Mouse (Mus musculus) liver, embryonic 11.5 days (tissue): ENCODE data around the gene Gls2. TPM values are rescaled to one million over a fixed set of nuclear protein-coding genes. Genes with fewer than 3 reads are reported as not detected.

Source experiments
- ATAC-seq: fragments of 200-750 bp; cut with Nextera tagmentation; replicated peaks from 2 replicates; pipeline ENCODE4 v1.8.0; 2017; ENCODE audit warnings: moderate number of reproducible peaks, mild to moderate bottlenecking, moderate TSS enrichment, moderate library complexity; ENCODE audit not compliant: low FRiP score
- DNase-seq: peaks from one replicate; pipeline ENCODE4 v3.0.0-alpha.2; 2017; ENCODE audit warnings: low spot score
- H3K27ac ChIP-seq: fragments of 300-500 bp; sonication (generic); 2 replicates; pipeline ENCODE4 v1.5.1; 2014; ENCODE audit warnings: mild to moderate bottlenecking, low read depth, low read length, control low read depth
- H3K27me3 ChIP-seq: fragments of 300-500 bp; sonication (generic); replicated peaks from 2 replicates; pipeline ENCODE4 v1.6.1; 2014; ENCODE audit warnings: low read length, mixed read lengths; ENCODE audit not compliant: control insufficient read depth, insufficient read depth
- H3K36me3 ChIP-seq: fragments of 300-500 bp; sonication (generic); 2 replicates; pipeline ENCODE4 v1.6.1; 2014; ENCODE audit warnings: mild to moderate bottlenecking, low read length, moderate library complexity, mixed read lengths; ENCODE audit not compliant: control insufficient read depth, insufficient read depth
- H3K4me1 ChIP-seq: fragments of 300-500 bp; sonication (generic); replicated peaks from 2 replicates; pipeline ENCODE4 v1.6.1; 2014; ENCODE audit warnings: low read length, mixed read lengths; ENCODE audit not compliant: control insufficient read depth, insufficient read depth
- H3K4me2 ChIP-seq: fragments of 300-500 bp; sonication (generic); 2 replicates; pipeline ENCODE4 v1.6.1; 2014; ENCODE audit warnings: mild to moderate bottlenecking, control low read depth, moderate library complexity
- H3K4me3 ChIP-seq: fragments of 300-500 bp; sonication (generic); 2 replicates; pipeline ENCODE4 v1.5.1; 2014; ENCODE audit warnings: low read depth, low read length, control low read depth
- H3K9ac ChIP-seq: fragments of 300-500 bp; sonication (generic); 2 replicates; pipeline ENCODE4 v1.6.1; 2014; ENCODE audit warnings: low read depth, low read length, control low read depth
- H3K9me3 ChIP-seq: fragments of 300-500 bp; sonication (generic); 2 replicates; pipeline ENCODE4 v1.6.1; 2016; ENCODE audit warnings: low read length, inconsistent platforms, mixed read lengths; ENCODE audit not compliant: control insufficient read depth
- WGBS: fragments of 180-500 bp; shearing (Covaris S2); extraction: QIAGEN DNeasy Blood & Tissue Kit; methylation state at CpG from one replicate; pipeline ENCODE4 v1.1.7; 2014; 5-methylcytosine and 5-hydroxymethylcytosine counted together
- polyA plus RNA-seq: library from polyadenylated mRNA; unstranded; fragments of >200 nt; fragmentation: Nextera tagmentation; extraction: Ambion mirVana; gene quantifications from 2 replicates; pipeline ENCODE4 v1.2.1, GENCODE M21; 2014

Gls2 gene
- polyA plus RNA-seq, 1 experiment from 2014 or later: 3.1 TPM

GRCm38 (mm10) chr10:128214981-128215380 lies 20.7 kb downstream of the Gls2 start:
- Histone ChIP-seq H3K27me3 (no peaks in the 10 kb centered on the region), H3K4me2 (no peak overlapping the region), H3K9me3 (no peaks in the 10 kb centered on the region), H3K4me1 (peaks cover 15% of the 10 kb centered on the region), H3K36me3 (no peaks in the 10 kb centered on the region), H3K4me3 (no peak overlapping the region), H3K27ac (no peak overlapping the region), H3K9ac (no peak overlapping the region)
- 81% methylated on average over 5 of the region's 5 CpGs for WGBS
- ATAC-seq: no peak
- DNase-seq: no peak

DNA sequence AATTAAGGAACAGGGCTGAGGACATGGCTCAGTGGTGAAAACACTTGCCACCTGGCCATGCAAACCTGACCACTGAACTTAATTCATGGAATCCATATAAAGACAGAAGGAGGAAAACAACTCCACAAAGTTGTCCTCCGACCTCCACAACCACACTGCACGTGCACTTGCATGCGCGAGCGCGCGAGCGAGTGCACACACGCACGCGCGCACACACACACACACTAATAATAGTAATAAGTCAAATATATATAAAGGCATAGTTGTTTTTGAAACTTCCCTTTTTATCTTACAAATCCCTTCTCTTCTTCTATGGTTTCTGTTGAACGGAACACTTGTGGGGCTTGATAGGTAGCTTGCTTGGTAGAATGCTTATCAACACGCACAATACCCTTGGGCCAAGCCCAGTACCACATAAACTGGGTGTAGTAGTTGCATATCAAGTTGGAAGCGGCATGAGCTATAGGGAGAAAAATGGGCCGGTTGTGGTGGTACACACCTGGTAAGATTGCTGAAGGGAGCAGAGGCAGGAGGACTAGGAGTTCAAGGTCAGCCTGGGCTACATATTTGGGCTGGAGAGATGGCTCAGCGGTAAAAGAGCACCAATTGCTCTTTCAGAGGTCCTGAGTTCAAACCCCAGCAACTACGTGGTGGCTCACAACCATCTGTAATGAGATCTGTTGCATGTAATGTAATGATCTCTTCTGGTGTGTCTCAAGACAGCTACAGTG lies 24.3 kb downstream of the Gls2 start:
- DNase-seq (no peak), ATAC-seq (peak; percentile 86)
- Histone ChIP-seq H3K27me3 (no peaks in the 10 kb centered on the region), H3K4me3 (no peak overlapping the region), H3K9me3 (no peaks in the 10 kb centered on the region), H3K36me3 (no peaks in the 10 kb centered on the region), H3K9ac (no peak overlapping the region), H3K4me1 (peaks cover 13% of the 10 kb centered on the region; the same call in 1 of the 2 replicates), H3K4me2 (no peak overlapping the region), H3K27ac (peak overlapping the region; percentile 6)
- WGBS: 78% methylated on average over 18 of the region's 18 CpGs

DNA sequence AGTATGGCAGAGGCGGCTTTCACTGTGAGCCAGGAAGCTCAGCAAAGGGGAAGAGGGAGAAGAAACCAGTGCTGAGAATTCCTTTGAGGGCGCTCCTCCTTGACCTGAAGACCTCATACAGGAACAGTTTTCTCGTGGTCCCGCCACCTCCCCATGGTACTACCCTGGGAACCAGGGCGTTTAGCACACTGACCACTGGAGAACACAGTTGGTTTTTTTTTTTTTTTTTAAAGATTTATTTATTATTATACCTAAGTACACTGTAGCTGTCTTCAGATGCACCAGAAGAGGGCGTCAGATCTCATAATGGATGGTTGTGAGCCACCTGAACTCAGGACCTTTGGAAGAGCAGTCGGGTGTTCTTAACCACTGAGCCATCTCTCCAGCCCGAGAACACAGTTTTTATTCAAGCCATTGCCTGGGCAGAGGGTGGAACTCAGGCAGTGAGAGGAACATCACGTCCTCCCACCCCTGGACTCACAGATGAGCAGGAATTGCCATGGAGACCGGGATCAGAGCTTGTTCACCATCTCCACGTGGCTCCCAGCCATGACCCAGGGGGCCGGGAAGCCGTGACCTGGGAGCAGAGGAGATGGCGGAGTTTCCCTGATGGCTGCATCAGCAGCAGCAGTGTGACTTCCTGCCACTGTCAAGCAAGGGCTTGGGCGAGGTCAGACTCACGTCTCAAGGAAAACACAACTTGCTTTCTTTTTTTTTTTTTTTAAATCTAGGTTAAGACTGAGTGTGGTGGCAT lies 27.5 kb downstream of the Gls2 start:
- H3K36me3 ChIP-seq: no peaks in the 10 kb centered on the region
- WGBS: 63% methylated on average over 16 of the region's 16 CpGs
- H3K4me3 ChIP-seq: no peak overlapping the region
- DNase-seq (no peak), ATAC-seq (no peak)
- no peaks in the 10 kb centered on the region for H3K27me3 ChIP-seq
- no peak overlapping the region for H3K4me2 ChIP-seq
- H3K4me1 ChIP-seq: peaks cover 13% of the 10 kb centered on the region; the same call in 1 of the 2 replicates
- H3K27ac ChIP-seq: no peak overlapping the region
- H3K9ac ChIP-seq: no peak overlapping the region; the same call in 1 of the 2 replicates
- no peaks in the 10 kb centered on the region for H3K9me3 ChIP-seq

DNA sequence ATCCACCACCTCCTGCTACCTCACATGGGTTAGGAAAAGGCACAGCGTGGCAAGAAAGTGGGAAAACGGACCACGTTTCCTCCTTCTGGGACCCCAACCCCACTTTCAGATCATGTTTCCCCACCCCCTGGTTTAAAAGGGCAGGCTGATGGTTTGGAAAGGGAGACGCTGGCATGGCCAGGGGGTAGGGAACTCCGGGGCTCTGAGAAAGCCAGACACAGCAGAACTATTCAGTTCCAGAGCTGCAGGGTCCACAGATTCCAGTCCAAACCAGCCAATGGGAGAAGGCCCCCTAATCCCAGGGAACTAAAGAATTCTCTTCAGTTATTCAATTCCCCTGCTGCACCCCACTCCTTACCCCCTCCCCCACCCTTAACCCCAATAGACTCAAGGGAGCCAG lies 30.8 kb downstream of the Gls2 start:
- no peak overlapping the region for H3K4me3 ChIP-seq
- H3K36me3 ChIP-seq: no peaks in the 10 kb centered on the region
- no peak overlapping the region for H3K27ac ChIP-seq
- WGBS: 65% methylated on average over 5 of the region's 5 CpGs
- no peak overlapping the region for H3K9ac ChIP-seq
- DNase-seq (no peak), ATAC-seq (no peak)
- H3K9me3 ChIP-seq: no peaks in the 10 kb centered on the region
- H3K4me1 ChIP-seq: peaks cover 6% of the 10 kb centered on the region; the same call in 1 of the 2 replicates
- H3K27me3 ChIP-seq: no peaks in the 10 kb centered on the region
- H3K4me2 ChIP-seq: no peak overlapping the region

GRCm38 (mm10) chr10:128225538-128225937 lies 31.3 kb downstream of the Gls2 start, which contains the start of gene Mip:
Mip (plus strand) TSS chr10:128225838.
- Histone ChIP-seq H3K27me3 (no peaks in the 10 kb centered on the region), H3K4me1 (peaks cover 9% of the 10 kb centered on the region; the same call in 1 of the 2 replicates), H3K27ac (no peak within 1 kb of the TSS), H3K36me3 (no peaks in the 10 kb centered on the region), H3K4me2 (no peak within 1 kb of the TSS), H3K9me3 (no peaks in the 10 kb centered on the region), H3K4me3 (no peak within 1 kb of the TSS), H3K9ac (0 out of 2 replicates have a peak within 1 kb of the TSS, but pooled peaks have one; percentile 3)
- WGBS: 62% methylated on average over 4 of the region's 4 CpGs
- ATAC-seq (no peak), DNase-seq (no peak)

DNA sequence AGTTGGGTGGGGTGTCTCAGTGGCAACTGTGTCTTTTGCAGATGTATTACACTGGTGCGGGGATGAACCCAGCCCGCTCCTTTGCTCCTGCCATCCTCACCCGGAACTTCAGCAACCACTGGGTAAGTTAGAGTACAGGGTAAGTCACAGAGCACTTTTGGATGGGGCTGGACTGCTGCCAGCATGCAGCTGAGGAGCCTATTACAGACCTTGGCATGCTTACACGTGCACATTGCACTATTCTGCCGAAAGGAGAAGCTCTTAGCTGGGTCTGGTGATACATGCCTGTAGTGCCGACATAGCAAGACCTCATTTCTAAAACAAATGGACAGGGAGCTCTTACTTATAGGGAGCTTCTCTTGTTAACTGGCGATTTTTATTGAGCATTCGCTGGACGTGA lies 33.3 kb downstream of the Gls2 start:
- Histone ChIP-seq H3K4me3 (no peak overlapping the region), H3K4me2 (no peak overlapping the region), H3K9me3 (no peaks in the 10 kb centered on the region), H3K36me3 (no peaks in the 10 kb centered on the region), H3K27me3 (no peaks in the 10 kb centered on the region), H3K9ac (no peak overlapping the region), H3K27ac (no peak overlapping the region), H3K4me1 (peaks cover 10% of the 10 kb centered on the region; the same call in 1 of the 2 replicates)
- no peak for DNase-seq
- WGBS: 85% methylated on average over 9 of the region's 9 CpGs
- no peak for ATAC-seq

DNA sequence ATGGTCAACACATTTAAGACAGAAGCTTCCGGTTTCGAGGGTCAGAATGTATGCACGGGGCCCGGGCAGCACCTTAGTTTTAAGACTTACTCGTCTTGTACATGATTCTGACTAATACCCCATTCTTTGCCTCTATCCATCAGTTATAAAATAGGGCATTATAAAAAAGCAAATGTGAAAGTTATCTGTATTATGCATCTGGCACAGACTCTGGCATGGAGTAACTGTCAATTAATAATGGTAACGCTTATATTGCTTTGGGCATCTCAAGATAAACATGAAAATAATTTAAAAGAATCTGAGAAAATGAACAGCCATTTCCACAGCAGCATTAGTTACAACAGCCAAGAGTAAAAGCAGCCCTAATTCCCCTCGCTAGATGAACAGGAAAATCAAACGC lies 33.8 kb downstream of the Gls2 start:
- no peak overlapping the region for H3K4me3 ChIP-seq
- no peak overlapping the region for H3K27ac ChIP-seq
- DNase-seq (no peak), ATAC-seq (no peak)
- no peak overlapping the region for H3K4me2 ChIP-seq
- no peaks in the 10 kb centered on the region for H3K36me3 ChIP-seq
- no peaks in the 10 kb centered on the region for H3K27me3 ChIP-seq
- H3K4me1 ChIP-seq: peaks cover 12% of the 10 kb centered on the region; the same call in 1 of the 2 replicates
- no peaks in the 10 kb centered on the region for H3K9me3 ChIP-seq
- H3K9ac ChIP-seq: no peak overlapping the region
- 91% methylated on average over 8 of the region's 8 CpGs for WGBS

DNA sequence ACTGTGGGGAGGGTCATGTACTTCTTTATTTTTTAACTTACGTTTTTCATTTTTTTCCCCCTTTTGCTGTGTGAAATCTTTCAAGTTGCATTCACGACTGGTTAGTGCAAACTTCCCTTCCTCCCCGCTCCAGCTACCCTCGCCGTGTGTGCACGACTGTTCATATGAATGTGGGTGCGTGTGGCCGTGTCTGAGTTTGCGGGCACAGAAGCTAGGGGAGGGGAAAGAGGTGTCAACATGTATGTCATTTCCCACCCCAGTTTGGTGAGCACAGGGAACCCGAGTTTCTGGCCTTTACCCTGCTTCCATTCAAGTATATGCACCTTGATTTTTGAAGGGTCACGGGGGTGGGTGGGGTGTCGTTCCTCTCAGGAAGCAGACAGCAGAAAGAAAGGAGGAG lies 36.3 kb downstream of the Gls2 start:
- Histone ChIP-seq H3K36me3 (peaks cover 2% of the 10 kb centered on the region; the same call in 1 of the 2 replicates), H3K9ac (peak overlapping the region; percentile 97; the same call in 1 of the 2 replicates), H3K27ac (peak overlapping the region; percentile 90; the same call in 1 of the 2 replicates), H3K9me3 (no peaks in the 10 kb centered on the region), H3K27me3 (no peaks in the 10 kb centered on the region), H3K4me2 (peak overlapping the region; percentile 68), H3K4me1 (peaks cover 17% of the 10 kb centered on the region), H3K4me3 (peak overlapping the region; percentile 72; the same call in 1 of the 2 replicates)
- WGBS: 77% methylated on average over 12 of the region's 12 CpGs
- DNase-seq: no peak
- ATAC-seq: no peak
